Mouse (Mus musculus): Measurements from ENCODE around the gene Mslnl.
"Not testable (repeated sequence)": the region's sequence is repeated elsewhere in the genome, so short reads cannot be mapped to it uniquely, and the experiment has no call there.

Gene Mslnl

GRCm38 (mm10) chr17:25735745-25736144 lies at the start of gene Mslnl:
Mslnl (plus strand) TSS chr17:25736042.
- peak; percentile 38 for DNase-seq (ENCODE audit: low read depth)

GRCm38 (mm10) chr17:25686323-25686722 lies 49.5 kb upstream of the Mslnl start:
- peak; percentile 51 for DNase-seq (ENCODE audit: low read depth)

GRCm38 (mm10) chr17:25688922-25689321 lies 46.9 kb upstream of the Mslnl start:
- no peak for DNase-seq (ENCODE audit: low read depth)

- DNase-seq (ENCODE audit: low read depth), result no peak
Measured at GRCm38 (mm10) chr17:25696263-25696662, 39.6 kb upstream of the Mslnl start.

- peak; percentile 89 for DNase-seq (ENCODE audit: low read depth)
Measured at GRCm38 (mm10) chr17:25698446-25698845, 37.4 kb upstream of the Mslnl start.

- peak; percentile 21 for DNase-seq (ENCODE audit: low read depth)
Measured at GRCm38 (mm10) chr17:25700863-25701496, 34.9 kb upstream of the Mslnl start.

GRCm38 (mm10) chr17:25709994-25710393 lies 25.8 kb upstream of the Mslnl start:
- DNase-seq (ENCODE audit: low read depth), result no peak

- DNase-seq (ENCODE audit: low read depth), result peak; percentile 76
Measured at GRCm38 (mm10) chr17:25711136-25711535, 24.7 kb upstream of the Mslnl start.

GRCm38 (mm10) chr17:25715627-25716026 lies 20.2 kb upstream of the Mslnl start:
- no peak for DNase-seq (ENCODE audit: low read depth)

- peak; percentile 38 for DNase-seq (ENCODE audit: low read depth)
Measured at GRCm38 (mm10) chr17:25716130-25716529, 19.7 kb upstream of the Mslnl start.

GRCm38 (mm10) chr17:25716711-25717637 lies 18.9 kb upstream of the Mslnl start, which contains the start of gene Gng13:
Gng13 (plus strand) TSS chr17:25717171.
- DNase-seq (ENCODE audit: low read depth), result no peak

GRCm38 (mm10) chr17:25717691-25718090 lies 18.2 kb upstream of the Mslnl start:
- no peak for DNase-seq (ENCODE audit: low read depth)

GRCm38 (mm10) chr17:25721476-25721875 lies 14.4 kb upstream of the Mslnl start:
- DNase-seq (ENCODE audit: low read depth), result no peak

GRCm38 (mm10) chr17:25723470-25723869 lies 12.4 kb upstream of the Mslnl start:
- no peak for DNase-seq (ENCODE audit: low read depth)

GRCm38 (mm10) chr17:25723919-25724318 lies 11.9 kb upstream of the Mslnl start:
- DNase-seq (ENCODE audit: low read depth), result peak; percentile 56

- no peak for DNase-seq (ENCODE audit: low read depth)
Measured at GRCm38 (mm10) chr17:25725264-25725663, 10.6 kb upstream of the Mslnl start.

GRCm38 (mm10) chr17:25727265-25728008 lies 8.4 kb upstream of the Mslnl start, which contains the start of the genes Chtf18 and Rpusd1:
Chtf18 (minus strand) TSS chr17:25727419.
Rpusd1 (plus strand) TSS chr17:25727670.
- peak; percentile 100 for DNase-seq (ENCODE audit: low read depth)

GRCm38 (mm10) chr17:25728009-25728270 lies 7.9 kb upstream of the Mslnl start:
- no peak for DNase-seq (ENCODE audit: low read depth)

GRCm38 (mm10) chr17:25732082-25732481 lies 3.8 kb upstream of the Mslnl start:
- DNase-seq (ENCODE audit: low read depth), result peak; percentile 82

- peak; percentile 63 for DNase-seq (ENCODE audit: low read depth)
Measured at GRCm38 (mm10) chr17:25735246-25735645, 596 bp upstream of the Mslnl start.

GRCm38 (mm10) chr17:25738861-25739260 lies 3.0 kb downstream of the Mslnl start:
- DNase-seq (ENCODE audit: low read depth), result no peak

- DNase-seq (ENCODE audit: low read depth), result not testable (repeated sequence)
Measured at GRCm38 (mm10) chr17:25741471-25741870, 5.6 kb downstream of the Mslnl start.
